Mouse (Mus musculus) kidney, postnatal 0 days (tissue): ENCODE measurements around the gene Adk. TPM values are rescaled to one million over a fixed set of nuclear protein-coding genes. Genes with fewer than 3 reads are reported as not detected.
"Not testable (repeated sequence)": the region's sequence is repeated elsewhere in the genome, so short reads cannot be mapped to it uniquely, and the experiment has no call there.

Experiments used
- ATAC-seq: fragments of 200-750 bp; cut with Nextera tagmentation; replicated peaks from 2 replicates; pipeline ENCODE4 v1.8.0; 2017; ENCODE audit warnings: low read depth, moderate number of reproducible peaks, moderate TSS enrichment, moderate library complexity; ENCODE audit not compliant: low FRiP score
- DNase-seq: peaks from one replicate; pipeline ENCODE4 v3.0.0-alpha.2; 2016; ENCODE audit warnings: low spot score
- H3K27ac ChIP-seq: fragments of 300-500 bp; sonication (generic); 2 replicates; pipeline ENCODE4 v1.5.1; 2014; ENCODE audit warnings: mild to moderate bottlenecking
- H3K27me3 ChIP-seq: fragments of 300-500 bp; sonication (generic); 2 replicates; pipeline ENCODE4 v1.6.1; 2014; ENCODE audit warnings: low read length, mixed read lengths; ENCODE audit not compliant: insufficient read depth
- H3K36me3 ChIP-seq: fragments of 300-500 bp; sonication (generic); 2 replicates; pipeline ENCODE4 v1.6.1; 2014; ENCODE audit warnings: low read length, mixed read lengths; ENCODE audit not compliant: insufficient read depth
- H3K4me1 ChIP-seq: fragments of 300-500 bp; sonication (generic); replicated peaks from 2 replicates; pipeline ENCODE4 v1.6.1; 2014; ENCODE audit warnings: antibody characterized with exemption, low read length, mixed read lengths; ENCODE audit not compliant: insufficient read depth
- H3K4me2 ChIP-seq: fragments of 300-500 bp; sonication (generic); 2 replicates; pipeline ENCODE4 v1.6.1; 2014; ENCODE audit warnings: mild to moderate bottlenecking, low read length, moderate library complexity, mixed read lengths
- H3K4me3 ChIP-seq: fragments of 300-500 bp; sonication (generic); replicated peaks from 2 replicates; pipeline ENCODE4 v1.5.1; 2014; ENCODE audit warnings: low read depth, low read length
- H3K9ac ChIP-seq: fragments of 300-500 bp; sonication (generic); 2 replicates; pipeline ENCODE4 v1.6.1; 2014; ENCODE audit warnings: low read depth, low read length
- H3K9me3 ChIP-seq: fragments of 300-500 bp; sonication (generic); replicated peaks from 2 replicates; pipeline ENCODE4 v1.6.1; 2016; ENCODE audit warnings: low read length, inconsistent platforms, mixed read lengths
- CTCF ChIP-seq: IDR thresholded peaks from 2 replicates; pipeline ENCODE4 v1.5.1; 2016; ENCODE audit warnings: antibody characterized with exemption, low read depth, mild to moderate bottlenecking, moderate library complexity
- WGBS: fragments of 180-500 bp; shearing (Covaris S2); extraction: QIAGEN DNeasy Blood & Tissue Kit; methylation state at CpG from one replicate; pipeline ENCODE4 v1.1.7; 2014; 5-methylcytosine and 5-hydroxymethylcytosine counted together
- polyA plus RNA-seq: library from polyadenylated mRNA; unstranded; fragments of >200 nt; fragmentation: Nextera tagmentation; extraction: Ambion mirVana; gene quantifications from 2 replicates; pipeline ENCODE4 v1.2.1, GENCODE M21; 2015

Gene Adk
- polyA plus RNA-seq, 1 experiment from 2014 or later: 193 TPM

DNA sequence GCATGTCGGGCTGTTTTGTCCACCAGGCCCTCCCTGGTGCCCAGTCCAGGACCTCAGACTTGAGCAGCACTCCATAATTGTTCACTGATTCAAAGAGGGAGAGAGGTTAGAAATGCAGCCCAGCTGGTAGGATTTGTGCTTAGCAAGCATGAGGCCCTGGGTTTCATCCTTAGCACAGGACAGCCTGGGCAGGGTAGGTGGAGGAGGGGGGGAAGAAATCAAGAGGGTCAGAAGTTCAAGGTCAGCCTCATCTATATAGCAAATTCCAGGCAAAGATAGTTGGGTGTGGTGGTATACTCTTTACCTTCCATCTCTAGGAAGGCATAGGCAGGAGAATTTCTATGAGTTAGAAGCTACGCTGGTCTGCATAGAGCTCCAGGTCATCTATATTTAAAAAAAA is 419.6 kb downstream of the Adk start:
- DNase-seq (no peak), ATAC-seq (no peak)
- Histone ChIP-seq H3K36me3 (no peaks in the 10 kb centered on the region), H3K27me3 (no peaks in the 10 kb centered on the region), H3K4me3 (no peak overlapping the region), H3K27ac (no peak overlapping the region), H3K4me2 (no peak overlapping the region), H3K9me3 (no peaks in the 10 kb centered on the region), H3K9ac (no peak overlapping the region), H3K4me1 (no peaks in the 10 kb centered on the region)
- 72% methylated on average over 2 of the region's 2 CpGs for WGBS
- TF ChIP-seq CTCF: no peak

DNA sequence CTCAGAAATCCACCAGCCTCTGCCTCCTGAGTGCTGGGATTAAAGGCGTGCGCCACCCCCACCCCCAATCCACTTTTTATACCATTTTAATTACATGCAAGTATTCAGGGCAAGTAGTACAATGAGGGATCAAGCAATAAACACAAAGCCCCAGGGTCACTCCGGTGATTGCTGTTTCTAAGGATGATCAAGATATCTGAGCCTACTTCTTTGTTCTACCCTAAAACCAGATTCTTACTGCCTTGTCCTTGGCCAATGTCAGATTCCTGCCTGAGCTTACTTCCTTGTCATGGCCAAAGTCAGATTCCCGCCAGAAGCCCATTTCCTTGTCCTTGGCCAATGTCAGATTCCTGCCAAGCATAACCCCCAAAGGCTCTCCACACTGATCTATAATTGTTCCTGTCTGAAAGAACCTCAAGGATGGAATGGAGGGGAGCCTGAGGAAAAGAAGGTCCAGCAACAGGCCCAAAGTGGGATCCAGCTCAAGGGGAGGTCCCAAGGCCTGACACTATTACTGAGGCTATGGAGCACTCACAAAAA is 422.3 kb downstream of the Adk start:
- H3K27me3 ChIP-seq, ATAC-seq, H3K4me1 ChIP-seq, H3K4me3 ChIP-seq, H3K4me2 ChIP-seq, H3K36me3 ChIP-seq, H3K27ac ChIP-seq, DNase-seq, H3K9me3 ChIP-seq, H3K9ac ChIP-seq: not testable (repeated sequence)
- WGBS: 84% methylated on average over 4 of the region's 4 CpGs

DNA sequence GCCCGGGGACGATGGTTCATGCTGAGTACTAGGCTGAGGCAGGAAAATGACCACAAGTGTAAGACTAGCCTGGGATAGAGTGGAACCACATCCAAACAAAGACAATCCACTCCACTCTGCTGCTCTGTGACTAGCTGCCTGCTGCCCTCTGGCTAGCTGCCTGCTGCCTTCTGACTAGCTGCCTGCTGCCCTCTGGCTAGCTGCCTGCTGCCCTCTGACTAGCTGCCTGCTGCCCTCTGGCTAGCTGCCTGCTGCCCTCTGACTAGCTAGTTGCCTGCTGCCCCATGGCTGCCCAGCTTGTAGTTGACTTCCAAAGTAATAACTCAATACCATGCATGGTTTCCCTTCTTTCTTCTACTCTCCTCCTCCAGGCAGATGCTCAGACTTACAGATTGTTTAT is 424.8 kb downstream of the Adk start:
- 82% methylated on average over 2 of the region's 2 CpGs for WGBS
- ATAC-seq: no peak

DNA sequence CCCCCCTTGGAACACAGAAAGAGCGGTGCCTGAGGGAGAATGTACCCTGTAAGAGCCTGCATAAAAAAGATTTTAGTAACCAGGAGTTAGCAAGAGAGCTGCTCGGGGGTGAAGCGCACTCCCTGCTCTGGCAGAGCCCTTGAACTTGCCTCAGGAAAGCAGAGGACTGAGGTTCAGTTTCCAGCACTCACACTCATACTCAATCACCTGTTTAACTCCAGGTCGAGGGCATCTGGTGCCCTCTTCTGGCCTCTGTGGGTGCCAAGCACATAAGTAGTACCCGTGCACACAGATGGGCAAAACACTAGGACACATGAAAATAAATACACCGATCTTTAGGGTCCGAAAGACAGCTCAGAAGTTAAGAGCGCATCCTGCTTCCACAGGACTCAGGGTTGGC is 427.2 kb downstream of the Adk start:
- ATAC-seq: no peak

More for the DNA sequence above, 424.8 kb downstream of the Adk start:
- Histone ChIP-seq H3K4me1 (no peaks in the 10 kb centered on the region), H3K27ac (no peak overlapping the region), H3K4me2 (no peak overlapping the region), H3K4me3 (no peak overlapping the region), H3K27me3 (no peaks in the 10 kb centered on the region), H3K9ac (no peak overlapping the region), H3K36me3 (no peaks in the 10 kb centered on the region), H3K9me3 (no peaks in the 10 kb centered on the region)
- no peak for DNase-seq
- TF ChIP-seq CTCF: no peak

DNA sequence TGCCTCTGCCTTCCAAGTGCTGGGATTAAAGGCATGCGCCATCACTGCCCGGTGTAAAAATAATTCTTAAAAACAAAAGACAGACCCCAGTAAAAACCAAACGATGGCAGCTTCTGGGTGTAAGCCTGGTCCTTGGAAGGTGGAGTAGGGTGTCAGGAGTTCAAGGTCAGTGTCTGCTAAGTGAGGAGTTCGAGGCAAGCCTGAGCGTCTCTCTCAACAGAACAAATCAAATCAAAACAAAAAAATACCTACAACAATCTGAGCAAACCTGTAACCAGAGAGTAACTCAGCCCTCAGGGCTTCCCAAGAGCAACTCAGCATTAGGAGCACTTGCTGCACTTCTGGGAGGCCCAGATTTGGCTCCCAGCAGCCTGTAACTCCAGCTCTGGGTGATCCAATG is 427.8 kb downstream of the Adk start:
- Histone ChIP-seq H3K9ac (no peak overlapping the region), H3K27ac (no peak overlapping the region), H3K9me3 (no peaks in the 10 kb centered on the region), H3K4me2 (no peak overlapping the region), H3K27me3 (no peaks in the 10 kb centered on the region), H3K4me1 (no peaks in the 10 kb centered on the region), H3K4me3 (no peak overlapping the region), H3K36me3 (no peaks in the 10 kb centered on the region)
- ATAC-seq (no peak), DNase-seq (no peak)
- TF ChIP-seq CTCF: no peak
- 93% methylated on average over 5 of the region's 5 CpGs for WGBS

More for the DNA sequence above, 427.2 kb downstream of the Adk start:
- WGBS: 94% methylated on average over 8 of the region's 8 CpGs
- Histone ChIP-seq H3K9ac (no peak overlapping the region), H3K27ac (no peak overlapping the region), H3K4me3 (no peak overlapping the region), H3K36me3 (no peaks in the 10 kb centered on the region), H3K9me3 (no peaks in the 10 kb centered on the region), H3K27me3 (no peaks in the 10 kb centered on the region), H3K4me2 (no peak overlapping the region), H3K4me1 (no peaks in the 10 kb centered on the region)
- DNase-seq: no peak
- TF ChIP-seq CTCF: 0 out of 2 replicates have a peak, but pooled peaks have one; percentile 8

DNA sequence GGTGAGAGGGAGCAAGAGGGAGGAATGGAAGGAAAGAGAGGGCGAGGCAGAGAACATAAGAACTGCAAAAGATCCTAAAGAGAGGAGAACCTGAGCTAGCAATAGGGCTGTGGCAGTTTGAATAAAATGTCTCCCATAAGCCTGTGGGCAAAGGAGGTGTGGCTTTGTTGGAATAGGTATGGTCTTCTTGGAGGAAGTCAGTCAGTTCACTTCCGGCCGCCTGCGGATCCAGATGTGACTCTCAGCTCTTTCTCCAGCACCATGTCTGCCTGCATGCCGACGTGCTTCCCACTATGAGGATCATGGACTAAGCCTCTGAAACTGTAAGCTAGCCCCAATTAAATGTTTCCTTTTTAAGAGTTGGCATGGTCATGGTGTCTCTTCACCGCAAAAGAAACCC is 428.9 kb downstream of the Adk start, which contains the start of gene Kat6b:
Gene Kat6b (plus strand): TSS at position 204 of the 400 bp plus-strand sequence.
- Histone ChIP-seq H3K4me3 (no peak within 1 kb of the TSS), H3K9me3 (no peaks in the 10 kb centered on the region), H3K27me3 (no peaks in the 10 kb centered on the region), H3K36me3 (no peaks in the 10 kb centered on the region), H3K4me1 (no peaks in the 10 kb centered on the region), H3K4me2 (no peak within 1 kb of the TSS), H3K27ac (no peak within 1 kb of the TSS), H3K9ac (no peak within 1 kb of the TSS)
- ATAC-seq (no peak), DNase-seq (no peak)
- WGBS: 91% methylated on average over 7 of the region's 7 CpGs
- TF ChIP-seq CTCF: no peak

DNA sequence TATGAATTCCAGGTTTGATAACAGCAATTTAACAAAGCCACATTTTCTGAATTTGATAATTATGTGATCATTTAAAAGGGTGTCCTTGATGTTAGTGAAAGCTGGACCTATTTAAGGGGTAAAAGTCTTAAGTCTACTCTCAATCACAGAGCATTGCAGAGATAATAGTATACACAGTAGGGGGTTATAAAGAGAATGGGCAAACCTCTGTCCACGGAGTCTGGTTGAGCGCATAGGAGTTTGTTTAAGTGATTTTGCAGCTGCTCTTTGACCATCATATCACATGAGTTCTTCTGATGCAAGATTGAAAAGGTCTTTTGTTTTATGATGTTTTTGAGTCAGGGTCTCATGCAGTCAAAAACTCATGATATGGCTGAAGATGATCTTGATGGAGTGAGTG is 431.8 kb downstream of the Adk start:
- TF ChIP-seq CTCF: no peak
- no peaks in the 10 kb centered on the region for H3K9me3 ChIP-seq
- no peak overlapping the region for H3K4me3 ChIP-seq
- H3K27ac ChIP-seq: no peak overlapping the region
- no peak for ATAC-seq
- no peaks in the 10 kb centered on the region for H3K27me3 ChIP-seq
- no peak overlapping the region for H3K9ac ChIP-seq
- WGBS: 88% methylated on average over 2 of the region's 2 CpGs
- no peak for DNase-seq
- H3K36me3 ChIP-seq: no peaks in the 10 kb centered on the region
- no peaks in the 10 kb centered on the region for H3K4me1 ChIP-seq
- H3K4me2 ChIP-seq: no peak overlapping the region
